Mouse (Mus musculus): ENCODE data around the gene Wbp2. TPM values are rescaled to one million over a fixed set of nuclear protein-coding genes. Genes with fewer than 3 reads are reported as not detected.

The Wbp2 gene
- polyA plus RNA-seq, 1 experiment from 2014 or later: 33.2 TPM

DNA sequence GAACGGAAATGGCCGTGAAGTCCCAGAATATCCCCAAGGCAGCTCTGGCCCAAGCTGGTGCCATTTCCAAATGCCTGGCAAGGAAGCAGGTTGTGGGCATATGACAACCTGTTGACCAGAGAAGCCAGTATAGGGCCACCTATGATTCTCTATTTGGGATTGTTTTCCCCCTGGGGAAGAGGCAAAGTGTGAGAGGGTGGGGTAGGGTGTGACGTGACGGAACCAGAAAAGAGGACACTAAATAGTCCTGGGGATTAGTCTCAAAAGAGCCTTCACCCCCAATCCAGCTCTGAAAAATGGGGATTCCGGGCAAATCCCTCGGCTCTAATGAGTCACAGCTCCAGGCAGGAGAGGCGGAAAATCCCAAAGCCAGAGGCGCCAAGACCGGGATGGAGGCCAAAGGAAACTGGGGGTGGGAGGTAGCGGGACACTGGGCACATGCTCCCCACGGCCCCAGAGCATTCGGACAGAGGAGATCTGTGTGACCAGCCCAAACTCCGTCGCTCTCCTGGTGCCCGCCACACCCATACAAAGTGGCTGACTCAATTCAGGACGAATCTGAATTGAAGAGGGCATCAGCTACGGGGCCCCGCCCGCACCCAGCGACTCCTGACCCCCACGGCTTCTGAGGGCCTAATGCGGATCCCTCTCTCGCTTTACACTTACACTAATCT, 21.8 kb upstream of the Wbp2 start:
- Histone ChIP-seq H3K4me2 (peak overlapping the region; percentile 61), H3K36me3 (no peaks in the 10 kb centered on the region), H3K9me3 (no peaks in the 10 kb centered on the region), H3K27me3 (peaks cover 78% of the 10 kb centered on the region), H3K27ac (no peak overlapping the region), H3K4me3 (replicated peaks) (peak overlapping the region; percentile 44), H3K4me1 (replicated peaks) (peaks cover 58% of the 10 kb centered on the region), H3K9ac (replicated peaks) (0 out of 2 replicates have a peak overlapping the region, but pooled peaks have one; percentile 18)
- 6% methylated on average over 23 of the region's 23 CpGs for WGBS
- no peak for ATAC-seq (ENCODE audit: insufficient number of reproducible peaks, insufficient read depth, low FRiP score, low TSS enrichment, low read depth)

DNA sequence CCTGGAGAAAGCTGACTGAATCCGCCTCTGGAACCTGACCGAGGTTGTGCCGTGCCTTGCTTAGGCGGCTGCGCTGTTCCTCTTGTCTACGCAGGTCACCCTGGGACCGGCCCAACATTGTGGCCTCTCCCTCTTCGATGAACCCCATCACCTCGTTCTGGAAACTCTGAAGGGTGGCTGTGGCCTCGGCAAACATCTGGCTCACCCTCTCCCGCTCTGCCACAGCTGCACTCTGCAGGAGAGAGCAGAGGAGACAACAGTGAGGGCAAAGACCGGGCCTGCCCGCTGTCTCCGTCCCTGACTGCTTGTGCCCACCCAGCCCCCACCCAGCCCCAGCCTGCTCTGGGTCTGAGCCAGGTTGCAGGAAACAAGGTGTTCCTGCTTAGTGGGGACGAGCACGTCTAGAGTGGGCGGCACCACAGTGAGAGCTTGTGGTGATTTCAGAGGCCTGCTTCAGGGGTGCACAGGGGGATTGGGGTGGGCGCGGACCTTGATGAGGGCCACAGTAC, 21.0 kb upstream of the Wbp2 start:
- H3K4me3 ChIP-seq (replicated peaks): peak overlapping the region; percentile 44; the same call in 1 of the 2 replicates
- H3K36me3 ChIP-seq: no peaks in the 10 kb centered on the region
- H3K9me3 ChIP-seq: no peaks in the 10 kb centered on the region
- no peak overlapping the region for H3K27ac ChIP-seq
- peak overlapping the region; percentile 61 for H3K4me2 ChIP-seq
- peaks cover 73% of the 10 kb centered on the region for H3K27me3 ChIP-seq
- no peak overlapping the region for H3K9ac ChIP-seq (replicated peaks)
- peaks cover 64% of the 10 kb centered on the region for H3K4me1 ChIP-seq (replicated peaks)
- no peak for ATAC-seq (ENCODE audit: insufficient number of reproducible peaks, insufficient read depth, low FRiP score, low TSS enrichment, low read depth)
- WGBS: 7% methylated on average over 19 of the region's 19 CpGs

DNA sequence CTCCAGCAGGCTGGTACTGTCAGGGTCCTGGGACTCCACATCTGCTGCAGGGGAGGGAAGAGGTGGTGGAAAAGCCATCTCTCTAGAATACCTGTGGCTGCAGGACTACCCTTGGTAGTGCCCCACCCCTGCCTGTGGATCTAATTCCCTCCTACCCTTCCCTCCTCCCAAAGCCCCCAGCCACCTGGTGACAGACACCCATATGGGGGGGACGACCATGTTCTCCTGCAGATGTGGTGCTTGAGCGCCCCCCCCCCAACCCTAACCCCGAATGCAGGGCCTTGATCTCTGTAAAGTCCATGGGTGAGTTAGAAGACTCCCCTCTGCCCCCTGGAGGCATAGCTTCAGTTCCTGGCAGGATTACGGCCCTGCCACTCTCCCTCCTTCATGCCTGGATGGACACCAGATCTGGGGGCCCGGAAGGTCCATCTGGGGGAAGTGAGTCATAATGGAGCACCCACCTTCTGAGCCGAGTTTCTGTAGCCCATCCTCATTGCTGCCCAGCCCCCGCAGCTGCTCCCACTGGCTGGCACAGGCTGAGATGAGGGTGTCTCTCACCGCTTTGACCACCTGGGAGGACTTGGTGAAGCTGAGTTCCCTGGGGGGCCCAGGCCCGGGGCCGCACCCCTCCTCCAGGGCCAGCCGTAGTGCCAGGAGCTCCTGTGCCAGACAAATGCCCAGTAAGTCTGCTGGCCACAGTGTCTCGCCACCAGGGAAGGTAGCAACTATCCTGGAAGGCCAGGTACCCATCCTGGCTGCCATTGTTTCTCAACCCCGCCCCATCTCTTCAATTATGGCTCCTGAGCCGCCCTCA, 20.4 kb upstream of the Wbp2 start:
- Histone ChIP-seq H3K4me1 (replicated peaks) (peaks cover 68% of the 10 kb centered on the region), H3K9ac (replicated peaks) (no peak overlapping the region), H3K9me3 (no peaks in the 10 kb centered on the region), H3K4me2 (peak overlapping the region; percentile 61), H3K27ac (no peak overlapping the region), H3K27me3 (peaks cover 71% of the 10 kb centered on the region), H3K4me3 (replicated peaks) (peak overlapping the region; percentile 11; the same call in 1 of the 2 replicates), H3K36me3 (no peaks in the 10 kb centered on the region)
- no peak for ATAC-seq (ENCODE audit: insufficient number of reproducible peaks, insufficient read depth, low FRiP score, low TSS enrichment, low read depth)
- 25% methylated on average over 14 of the region's 14 CpGs for WGBS

DNA sequence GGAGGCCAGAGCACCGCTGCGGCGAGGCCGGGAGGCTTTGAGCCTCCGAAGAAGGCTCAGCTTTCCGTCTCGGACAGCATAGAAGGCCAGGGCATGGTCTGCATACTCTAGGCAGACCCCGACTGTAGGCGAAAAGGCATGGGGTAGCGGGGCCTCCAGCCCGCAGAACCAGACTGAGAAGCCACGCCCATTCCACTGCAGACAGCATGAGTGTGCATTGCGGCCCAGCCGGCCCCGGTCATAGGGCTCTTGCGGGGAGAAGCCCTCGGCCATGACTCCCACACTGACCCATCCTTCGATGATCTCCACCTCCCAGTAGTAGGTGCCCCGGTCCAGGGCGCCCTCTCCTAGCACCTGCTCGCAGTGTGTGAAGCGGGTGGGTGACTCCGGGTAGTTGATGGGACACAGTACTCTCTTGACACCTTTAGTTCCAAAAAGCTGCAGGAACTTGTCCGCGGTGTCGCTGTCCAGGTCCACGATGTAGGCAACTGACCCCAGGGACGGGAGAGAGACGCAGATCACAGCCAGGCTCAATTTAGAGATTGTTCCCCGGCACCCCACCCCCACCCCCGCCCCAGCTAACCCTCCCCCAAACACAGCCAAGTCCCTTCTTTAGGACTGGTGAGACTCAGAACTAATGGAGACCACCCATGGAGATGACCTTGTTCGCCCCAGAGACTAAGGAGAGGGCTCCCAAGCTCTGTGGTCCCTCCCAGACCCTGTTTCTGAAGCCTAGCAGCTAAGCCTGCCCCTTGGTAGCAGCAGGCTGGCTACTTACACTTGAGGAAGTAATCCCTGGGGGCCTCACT, 19.6 kb upstream of the Wbp2 start:
- peak overlapping the region; percentile 11; the same call in 1 of the 2 replicates for H3K4me3 ChIP-seq (replicated peaks)
- H3K36me3 ChIP-seq: no peaks in the 10 kb centered on the region
- peak overlapping the region; percentile 61 for H3K4me2 ChIP-seq
- H3K27me3 ChIP-seq: peaks cover 63% of the 10 kb centered on the region
- H3K9me3 ChIP-seq: no peaks in the 10 kb centered on the region
- ATAC-seq (ENCODE audit: insufficient number of reproducible peaks, insufficient read depth, low FRiP score, low TSS enrichment, low read depth): peak; percentile 20; the same call in 1 of the 2 replicates
- WGBS: 21% methylated on average over 32 of the region's 32 CpGs
- H3K27ac ChIP-seq: no peak overlapping the region
- H3K4me1 ChIP-seq (replicated peaks): peaks cover 76% of the 10 kb centered on the region
- 0 out of 2 replicates have a peak overlapping the region, but pooled peaks have one; percentile 18 for H3K9ac ChIP-seq (replicated peaks)

DNA sequence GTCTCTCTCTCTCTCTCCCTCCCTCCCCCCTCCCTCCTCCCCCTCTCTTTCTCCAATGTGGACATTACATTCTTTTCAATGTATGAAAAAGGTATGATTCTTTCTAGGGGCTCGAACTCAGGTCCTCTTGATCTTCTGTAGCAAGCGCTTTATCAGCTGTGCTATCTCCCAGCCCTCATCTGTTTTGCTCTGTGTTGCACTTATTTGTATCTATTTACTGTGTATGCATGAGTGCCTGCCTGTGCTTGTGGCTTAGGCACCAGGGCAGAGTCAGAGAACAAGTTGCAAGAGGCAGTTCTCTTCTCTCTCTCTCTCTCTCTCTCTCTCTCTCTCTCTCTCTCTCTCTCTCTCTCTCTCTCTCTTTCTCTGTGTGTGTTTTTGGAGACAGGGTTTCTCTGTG, 18.3 kb upstream of the Wbp2 start:
- Histone ChIP-seq H3K4me1 (replicated peaks) (peaks cover 82% of the 10 kb centered on the region), H3K4me3 (replicated peaks) (no peak overlapping the region), H3K9me3 (no peaks in the 10 kb centered on the region), H3K9ac (replicated peaks) (no peak overlapping the region), H3K27me3 (peaks cover 50% of the 10 kb centered on the region), H3K36me3 (no peaks in the 10 kb centered on the region), H3K27ac (no peak overlapping the region), H3K4me2 (no peak overlapping the region)
- no peak for ATAC-seq (ENCODE audit: insufficient number of reproducible peaks, insufficient read depth, low FRiP score, low TSS enrichment, low read depth)
- WGBS: 85% methylated on average over 2 of the region's 2 CpGs

DNA sequence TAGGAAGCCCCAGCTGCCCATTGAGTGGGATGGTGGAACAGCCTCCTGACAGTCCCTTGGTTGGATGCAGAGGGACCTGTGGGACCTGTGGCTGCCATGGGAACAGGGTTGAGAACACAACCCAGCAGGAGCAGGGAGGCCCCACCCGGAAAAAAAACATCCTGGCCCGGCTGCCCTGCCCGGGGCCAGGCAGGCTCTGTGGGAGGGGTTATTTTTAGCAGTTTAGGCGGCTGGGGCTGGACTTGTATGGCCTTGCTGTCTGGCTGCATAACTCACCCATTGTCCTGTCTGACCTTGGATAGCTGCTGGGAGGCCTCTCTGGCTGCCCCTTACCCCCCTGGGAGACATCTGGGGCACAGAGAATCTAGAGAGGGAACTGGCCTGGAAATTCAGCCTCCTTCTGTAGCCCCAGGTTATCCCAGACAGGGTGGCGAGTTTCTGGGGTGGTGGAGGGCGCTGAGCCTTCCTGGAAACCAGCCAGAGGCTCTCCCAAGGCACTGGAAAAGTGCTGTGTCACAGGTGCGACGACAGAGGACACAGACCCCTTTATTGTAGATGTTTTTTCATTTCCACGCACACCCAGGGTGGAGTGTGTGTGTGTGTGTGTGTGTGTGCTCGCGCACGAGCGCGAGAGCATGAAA, 17.3 kb upstream of the Wbp2 start:
- peak overlapping the region; percentile 83 for H3K27ac ChIP-seq
- no peaks in the 10 kb centered on the region for H3K9me3 ChIP-seq
- no peak overlapping the region for H3K4me3 ChIP-seq (replicated peaks)
- peak overlapping the region; percentile 31 for H3K4me2 ChIP-seq
- no peaks in the 10 kb centered on the region for H3K36me3 ChIP-seq
- WGBS: 41% methylated on average over 14 of the region's 14 CpGs
- peak; percentile 27; the same call in 1 of the 2 replicates for ATAC-seq (ENCODE audit: insufficient number of reproducible peaks, insufficient read depth, low FRiP score, low TSS enrichment, low read depth)
- H3K9ac ChIP-seq (replicated peaks): peak overlapping the region; percentile 19; the same call in 1 of the 2 replicates
- H3K27me3 ChIP-seq: peaks cover 41% of the 10 kb centered on the region
- peaks cover 72% of the 10 kb centered on the region for H3K4me1 ChIP-seq (replicated peaks)

DNA sequence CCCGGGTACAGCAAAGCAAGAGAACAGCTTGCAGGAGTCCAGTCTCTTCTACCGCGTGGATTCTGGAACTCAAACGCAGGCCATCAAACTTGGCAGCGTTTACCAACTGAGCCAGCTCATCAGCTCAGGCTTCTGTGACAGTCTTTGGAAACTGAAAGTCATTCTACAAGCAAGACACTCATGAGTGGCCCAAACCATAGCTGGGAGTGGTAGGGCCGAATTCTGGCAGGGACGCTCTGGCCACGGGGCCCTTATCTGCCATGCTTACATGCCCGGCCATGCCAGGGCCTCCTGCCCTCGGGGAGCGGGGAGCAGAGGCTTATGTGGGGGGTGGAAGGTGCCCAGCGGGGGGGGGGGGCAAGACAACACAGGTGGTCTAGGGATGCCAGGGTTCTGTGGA, 16.8 kb upstream of the Wbp2 start:
- H3K4me2 ChIP-seq: 0 out of 2 replicates have a peak overlapping the region, but pooled peaks have one; percentile 31
- no peak overlapping the region; the same call in 1 of the 2 replicates for H3K9ac ChIP-seq (replicated peaks)

DNA sequence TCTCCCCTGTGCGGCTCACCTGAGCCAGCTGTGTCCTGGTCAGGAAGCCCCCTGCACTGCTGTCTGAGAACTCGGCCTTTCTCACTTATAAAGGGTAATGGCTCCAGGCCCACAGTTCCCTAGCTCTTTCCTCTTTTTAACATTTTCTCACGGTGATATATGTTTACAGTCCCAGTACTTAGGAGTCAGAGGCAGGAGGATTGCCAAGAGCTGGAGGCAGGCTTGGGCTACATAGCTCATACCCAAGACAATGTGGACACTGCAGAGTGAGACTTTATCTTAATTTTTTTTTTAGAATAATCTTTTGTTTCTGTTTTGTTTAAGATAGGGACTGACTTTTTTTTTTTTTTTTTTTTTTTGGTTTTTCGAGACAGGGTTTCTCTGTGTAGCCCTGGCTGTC, 15.7 kb upstream of the Wbp2 start:
- H3K4me1 ChIP-seq (replicated peaks): peaks cover 57% of the 10 kb centered on the region
- no peak overlapping the region for H3K9ac ChIP-seq (replicated peaks)
- H3K4me2 ChIP-seq: no peak overlapping the region
- H3K36me3 ChIP-seq: no peaks in the 10 kb centered on the region
- no peaks in the 10 kb centered on the region for H3K9me3 ChIP-seq
- no peak for ATAC-seq (ENCODE audit: insufficient number of reproducible peaks, insufficient read depth, low FRiP score, low TSS enrichment, low read depth)
- H3K4me3 ChIP-seq (replicated peaks): no peak overlapping the region
- peak overlapping the region; percentile 87 for H3K27ac ChIP-seq
- WGBS: 57% methylated on average over 3 of the region's 4 CpGs
- H3K27me3 ChIP-seq: peaks cover 24% of the 10 kb centered on the region

More for the DNA sequence above, 16.8 kb upstream of the Wbp2 start:
- Histone ChIP-seq H3K27ac (peak overlapping the region; percentile 83), H3K36me3 (no peaks in the 10 kb centered on the region), H3K4me3 (replicated peaks) (no peak overlapping the region), H3K9me3 (no peaks in the 10 kb centered on the region), H3K27me3 (peaks cover 35% of the 10 kb centered on the region), H3K4me1 (replicated peaks) (peaks cover 67% of the 10 kb centered on the region)
- no peak for ATAC-seq (ENCODE audit: insufficient number of reproducible peaks, insufficient read depth, low FRiP score, low TSS enrichment, low read depth)
- WGBS: 79% methylated on average over 12 of the region's 12 CpGs

DNA sequence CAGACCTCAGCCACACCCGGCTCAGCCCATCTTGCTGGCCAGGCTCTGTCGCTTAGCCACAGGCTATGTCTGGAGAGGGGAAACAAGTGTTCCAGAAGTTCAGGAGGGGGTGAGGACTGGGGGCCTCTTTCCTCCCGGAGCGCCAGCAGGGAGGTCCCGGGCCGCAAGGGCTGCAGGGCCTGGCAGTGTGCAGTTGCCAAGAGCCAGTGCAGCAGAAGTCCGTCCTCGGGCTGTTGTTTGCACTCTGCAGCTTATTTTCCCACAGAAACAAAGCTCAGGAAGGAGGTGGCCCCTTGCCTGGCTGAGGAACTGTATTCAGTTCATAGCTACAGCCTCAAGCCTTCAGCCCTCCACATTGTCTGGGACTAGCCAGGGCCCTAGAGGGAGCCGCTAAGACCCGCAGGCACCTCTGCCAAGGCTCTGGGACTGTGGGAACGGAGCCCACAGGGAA, 15.2 kb upstream of the Wbp2 start:
- Histone ChIP-seq H3K4me1 (replicated peaks) (peaks cover 52% of the 10 kb centered on the region), H3K27ac (peak overlapping the region; percentile 87), H3K9ac (replicated peaks) (peak overlapping the region; percentile 42), H3K4me2 (no peak overlapping the region), H3K4me3 (replicated peaks) (no peak overlapping the region), H3K9me3 (peaks cover 2% of the 10 kb centered on the region; the same call in 1 of the 2 replicates), H3K36me3 (no peaks in the 10 kb centered on the region), H3K27me3 (peaks cover 19% of the 10 kb centered on the region)
- 49% methylated on average over 11 of the region's 11 CpGs for WGBS
- ATAC-seq (ENCODE audit: insufficient number of reproducible peaks, insufficient read depth, low FRiP score, low TSS enrichment, low read depth): no peak

DNA sequence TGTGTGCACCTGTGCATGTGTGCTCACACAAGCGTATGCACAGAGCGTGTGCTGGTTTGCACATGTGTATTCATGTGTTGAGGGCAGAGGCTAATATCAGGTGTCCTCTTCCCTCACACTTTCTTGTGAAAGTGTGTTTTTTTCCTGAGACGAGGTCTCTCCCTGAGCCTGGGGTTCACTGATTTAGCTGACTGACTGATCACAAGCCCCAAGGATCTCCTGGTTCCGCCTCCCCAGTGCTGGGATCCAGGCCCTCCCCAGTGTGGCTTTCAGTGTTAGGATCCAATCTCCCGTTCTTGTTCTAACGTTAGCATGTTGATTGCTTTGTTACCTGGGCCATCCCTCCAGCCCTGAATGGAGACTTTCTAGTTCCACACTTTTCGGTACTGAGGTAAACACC, 14.0 kb upstream of the Wbp2 start:
- Histone ChIP-seq H3K27ac (peak overlapping the region; percentile 87; the same call in 1 of the 2 replicates), H3K4me2 (no peak overlapping the region), H3K4me1 (replicated peaks) (peaks cover 41% of the 10 kb centered on the region), H3K9me3 (peaks cover 7% of the 10 kb centered on the region; the same call in 1 of the 2 replicates), H3K4me3 (replicated peaks) (no peak overlapping the region), H3K27me3 (peaks cover 8% of the 10 kb centered on the region), H3K9ac (replicated peaks) (no peak overlapping the region), H3K36me3 (no peaks in the 10 kb centered on the region)
- WGBS: 81% methylated on average over 7 of the region's 7 CpGs
- no peak for ATAC-seq (ENCODE audit: insufficient number of reproducible peaks, insufficient read depth, low FRiP score, low TSS enrichment, low read depth)
